Mouse (Mus musculus) spleen, postnatal 0 days (tissue): ENCODE data around the gene Ifitm1. TPM values are rescaled to one million over a fixed set of nuclear protein-coding genes. Genes with fewer than 3 reads are reported as not detected.

Experiments
- polyA plus RNA-seq: library from polyadenylated mRNA; unstranded; fragments of >200 nt; fragmentation: Nextera tagmentation; extraction: Ambion mirVana; gene quantifications from 2 replicates; pipeline ENCODE4 v1.2.1, GENCODE M21; 2015

Gene Ifitm1
- polyA plus RNA-seq = 143 and 182 TPM in 2 replicates

DNA sequence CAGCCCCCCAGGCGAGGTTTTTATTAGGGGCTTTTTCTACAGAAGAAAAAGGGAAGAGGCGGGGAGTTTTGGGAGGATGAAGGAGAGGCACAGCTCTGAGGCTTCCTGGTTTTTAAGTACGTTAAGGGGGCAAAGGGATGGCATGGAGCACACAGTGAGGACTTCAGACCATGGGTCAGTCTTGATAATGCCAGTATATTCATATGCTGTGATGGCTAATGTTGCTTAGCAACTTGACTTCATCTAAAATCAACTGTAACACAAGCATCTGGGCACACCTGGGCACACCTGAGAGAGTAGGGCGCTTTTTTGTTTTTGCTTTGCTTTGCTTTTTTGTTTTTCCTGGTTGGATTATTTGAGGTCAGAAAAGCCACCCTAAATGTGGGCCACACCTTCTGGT lies at the start of gene Ifitm1:
TSS of gene Ifitm1 (plus strand) at position 301 of the 400 bp plus-strand sequence.

DNA sequence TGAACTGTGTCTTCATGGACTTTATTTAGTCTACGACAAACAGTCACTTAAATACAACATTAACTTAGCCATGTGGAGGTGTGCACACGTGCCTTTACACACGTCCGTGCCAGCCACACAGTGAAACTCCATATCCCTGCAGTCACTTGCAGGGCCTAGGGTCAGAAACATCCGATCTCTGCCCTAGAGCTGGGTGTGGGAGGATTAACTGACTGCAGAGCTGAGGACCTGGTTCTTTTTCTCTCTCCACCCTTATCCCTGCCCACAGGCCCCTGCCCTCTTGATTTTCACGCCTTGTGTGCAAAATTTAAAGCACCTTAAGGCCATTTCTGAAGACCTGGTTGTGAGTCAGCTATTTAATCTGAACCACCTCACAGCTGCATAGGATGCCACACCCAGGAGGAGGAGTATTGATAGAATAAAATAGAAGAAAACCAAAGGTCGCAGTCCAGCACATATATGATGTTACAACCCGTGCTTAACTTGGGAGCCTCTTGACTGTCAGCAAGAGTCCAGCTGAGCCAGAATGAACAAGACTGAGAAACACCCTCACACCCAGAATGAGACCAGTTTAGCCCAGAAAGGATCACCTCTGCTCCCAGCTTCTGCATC lies 46.5 kb upstream of the Ifitm1 start, which contains the start of gene Nlrp6:
TSS of gene Nlrp6 (plus strand) at position 485 of the 612 bp plus-strand sequence.

DNA sequence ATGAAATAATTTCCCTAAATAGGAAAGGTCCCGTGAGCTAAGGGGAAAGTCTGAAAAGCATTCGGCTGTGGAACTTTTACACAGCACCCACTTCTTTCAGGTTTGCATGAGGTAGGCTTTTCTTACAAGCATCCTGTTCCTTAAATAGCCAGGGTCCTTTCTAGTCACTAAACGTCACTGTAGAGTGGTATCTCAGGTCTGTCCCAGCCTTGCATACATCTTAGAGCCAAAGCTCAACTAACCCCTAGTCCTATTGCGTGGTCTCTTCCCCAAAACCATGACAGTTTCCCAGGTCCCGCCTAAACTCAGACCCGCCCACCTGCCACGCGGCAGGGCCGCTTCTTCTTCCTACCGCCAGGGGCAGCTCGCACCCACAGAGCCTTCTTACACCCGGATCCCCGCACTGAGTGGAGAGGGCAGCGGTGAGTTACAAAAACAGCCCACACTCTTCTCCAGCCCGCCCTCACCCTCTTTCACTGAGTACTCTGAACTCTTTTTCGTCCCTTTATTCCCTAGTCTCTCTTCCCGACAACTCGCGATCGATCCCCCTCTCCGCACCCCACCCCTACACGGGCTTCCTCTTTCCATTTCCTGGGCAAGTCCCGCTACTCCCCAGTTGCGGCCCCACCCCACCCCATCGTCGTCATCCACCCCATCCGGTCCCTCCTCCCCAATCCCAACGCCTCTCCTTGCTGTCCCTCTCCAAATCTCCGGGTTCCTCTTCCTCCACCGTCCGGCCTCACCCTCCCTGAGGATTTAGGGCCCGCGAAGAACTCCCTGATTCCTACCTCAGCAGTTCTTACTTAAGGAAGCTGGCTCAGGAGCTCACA lies 25.6 kb upstream of the Ifitm1 start, which contains the start of gene Pgghg:
TSS of gene Pgghg (plus strand) at position 170 of the 830 bp plus-strand sequence.

DNA sequence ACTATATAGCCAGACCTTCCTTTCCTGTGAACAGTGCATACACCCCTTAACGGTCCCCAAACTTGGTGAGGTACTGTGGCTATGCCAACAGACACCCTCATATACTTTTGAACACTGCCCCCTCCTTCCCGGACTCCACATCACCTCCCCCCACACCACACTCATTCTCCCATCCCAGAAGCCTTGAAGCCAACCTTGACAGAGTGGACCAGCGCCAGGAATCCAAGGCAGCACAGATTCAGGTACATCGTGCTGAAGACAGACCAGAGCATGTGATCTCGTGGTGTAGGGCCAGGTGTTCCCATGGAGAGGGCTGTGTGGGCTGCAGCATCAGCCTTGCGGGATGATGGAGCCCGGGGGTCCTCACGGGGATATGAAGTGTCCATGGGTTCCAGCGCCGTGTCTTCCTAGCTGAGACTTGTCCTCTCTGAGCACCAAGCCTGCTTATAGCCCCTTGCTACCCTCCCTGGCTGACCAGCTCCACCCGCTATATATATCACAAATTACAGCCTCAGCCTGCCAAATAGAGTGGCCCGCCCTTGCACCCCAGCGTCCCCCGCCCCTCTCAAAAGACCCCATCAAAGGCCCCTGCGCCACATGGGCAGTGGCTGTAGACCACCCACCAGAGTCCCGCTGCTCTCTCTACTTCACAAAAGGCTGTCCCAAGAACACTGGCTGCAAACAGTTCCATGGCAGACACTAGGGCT lies 17.0 kb upstream of the Ifitm1 start, which contains the start of gene Ifitm5:
TSS of gene Ifitm5 (minus strand) at position 468 of the 707 bp plus-strand sequence.

DNA sequence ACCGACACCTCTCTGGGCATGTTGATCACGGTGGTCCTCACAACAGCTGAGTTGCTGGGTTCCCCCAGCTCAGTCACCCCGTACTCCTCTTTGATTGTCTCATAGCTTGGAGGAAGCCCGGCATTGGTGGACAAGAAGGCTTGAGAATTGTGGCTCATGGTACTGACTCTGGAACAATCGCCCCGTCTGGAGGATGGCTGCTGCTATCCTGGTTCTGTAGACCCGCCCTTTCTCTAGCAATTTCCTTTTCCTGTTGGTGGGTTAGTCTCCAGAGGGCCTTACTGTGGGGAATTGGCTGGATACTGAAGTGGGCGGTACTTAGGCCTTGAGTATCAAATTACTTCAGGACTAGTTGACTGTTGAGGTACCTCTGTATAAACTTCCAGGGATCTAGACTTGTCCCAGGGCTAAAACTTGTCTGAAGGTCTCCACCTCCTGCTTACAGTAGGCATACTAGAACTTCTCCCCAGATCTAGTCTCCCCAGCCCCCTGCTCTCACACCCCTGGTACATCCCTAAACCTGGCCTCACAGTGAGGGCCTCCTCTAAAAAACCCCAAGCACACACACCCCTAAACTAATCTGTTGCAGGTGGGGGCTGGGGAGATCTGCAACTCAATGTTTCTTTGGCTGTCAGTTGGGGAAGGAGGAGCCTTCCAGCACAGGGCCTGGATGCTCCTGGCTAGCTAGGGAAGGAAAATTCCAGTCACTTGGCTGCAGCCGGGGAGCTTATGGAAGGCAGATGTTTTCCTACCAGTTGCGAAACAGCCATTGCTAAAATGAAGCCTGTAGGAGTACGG lies 11.1 kb upstream of the Ifitm1 start, which contains the start of the genes Gm45717 and Ifitm2:
TSS of gene Gm45717 (minus strand) at position 180 of the 798 bp plus-strand sequence.
TSS of gene Ifitm2 (minus strand) at position 230 of the 798 bp plus-strand sequence.

DNA sequence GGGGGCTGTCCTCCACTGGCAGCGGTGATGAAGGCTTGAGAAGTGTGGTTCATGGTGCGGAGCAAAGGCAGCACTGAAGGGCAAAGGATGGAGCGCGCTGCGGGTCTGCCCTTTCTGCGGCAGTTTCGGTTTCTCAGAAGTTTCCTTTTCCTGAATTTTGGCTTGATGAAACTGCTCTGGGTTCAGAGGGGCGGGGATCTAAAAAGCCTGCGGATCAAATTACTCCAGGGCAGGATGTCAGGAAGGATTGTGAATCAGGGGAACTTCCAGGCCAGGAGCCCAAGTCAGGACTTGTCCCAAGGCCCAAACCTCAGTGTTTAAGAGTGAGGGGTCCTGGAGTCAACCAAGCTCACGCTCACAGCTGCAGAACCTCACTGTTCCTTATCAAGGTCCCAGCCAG lies 43.6 kb downstream of the Ifitm1 start, which contains the start of gene Ifitm3:
TSS of gene Ifitm3 (minus strand) at position 178 of the 400 bp plus-strand sequence.

DNA sequence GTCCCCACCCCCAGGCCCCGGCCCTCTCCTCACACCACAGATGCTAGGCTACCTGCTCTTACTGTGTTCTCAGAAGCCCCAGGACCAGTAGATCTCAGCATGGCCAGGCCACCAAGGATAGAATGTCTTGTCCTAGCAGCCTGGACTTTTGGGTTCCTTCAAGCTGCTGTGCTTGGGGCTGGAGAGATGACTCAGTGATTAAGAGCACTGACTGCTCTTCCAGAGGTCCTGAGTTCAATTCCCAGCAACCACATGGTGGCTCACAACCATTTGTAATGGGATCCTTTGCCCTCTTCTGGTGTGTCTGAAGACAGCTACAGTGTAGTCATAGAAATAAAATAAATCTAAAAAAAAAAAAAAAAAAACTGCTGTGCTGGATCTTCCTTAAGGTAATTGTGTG lies 50.8 kb downstream of the Ifitm1 start, which contains the start of gene Ifitm6:
TSS of gene Ifitm6 (minus strand) at position 101 of the 400 bp plus-strand sequence.

Other genes with a start within 250 kb of the Ifitm1 start
- gene Cyp2e1, start 203.5 kb upstream of the Ifitm1 start, polyA plus RNA-seq = 0.19 and 0.23 TPM in 2 replicates
- 0.16 TPM in 1 of 2 replicates, not detected in the other for gene Syce1, start 179.4 kb upstream of the Ifitm1 start, polyA plus RNA-seq
- 0.13 TPM in 2 replicates for gene Zfp941, start 145.0 kb upstream of the Ifitm1 start, polyA plus RNA-seq
- gene Urah, start 132.2 kb upstream of the Ifitm1 start, polyA plus RNA-seq = 0.18 TPM in 1 of 2 replicates, not detected in the other
- not detected in 2 replicates for gene Scgb1c1, start 121.7 kb upstream of the Ifitm1 start, polyA plus RNA-seq
- gene Odf3, start 119.4 kb upstream of the Ifitm1 start, polyA plus RNA-seq = 0.12 and 0.16 TPM in 2 replicates
- gene Gm45785, start 110.9 kb upstream of the Ifitm1 start, polyA plus RNA-seq = not detected in 2 replicates
- gene Ric8a, start 110.3 kb upstream of the Ifitm1 start, polyA plus RNA-seq = 31.8 and 36.1 TPM in 2 replicates
- gene Bet1l, start 109.6 kb upstream of the Ifitm1 start, polyA plus RNA-seq = 32.7 and 38.1 TPM in 2 replicates
- gene Psmd13, start 85.3 kb upstream of the Ifitm1 start, polyA plus RNA-seq = 159 and 163 TPM in 2 replicates
- 21.7 and 24.0 TPM in 2 replicates for gene Sirt3, start 84.9 kb upstream of the Ifitm1 start, polyA plus RNA-seq
- gene Cox8b, start 66.8 kb upstream of the Ifitm1 start, polyA plus RNA-seq = 0.55 and 1.2 TPM in 2 replicates
- 0.08 TPM in 2 replicates for gene Nlrp6, start 46.3 kb upstream of the Ifitm1 start, polyA plus RNA-seq
- 6.2 and 8.2 TPM in 2 replicates for gene Pgghg, start 25.8 kb upstream of the Ifitm1 start, polyA plus RNA-seq
- 0.97 and 1.4 TPM in 2 replicates for gene Ifitm5, start 16.9 kb upstream of the Ifitm1 start, polyA plus RNA-seq
- 0.40 TPM in 1 of 2 replicates, not detected in the other for gene Gm45717, start 11.3 kb upstream of the Ifitm1 start, polyA plus RNA-seq
- gene Ifitm2, start 11.2 kb upstream of the Ifitm1 start, polyA plus RNA-seq = 630 and 797 TPM in 2 replicates
- gene Ifitm3, start 43.5 kb downstream of the Ifitm1 start, polyA plus RNA-seq = 384 and 520 TPM in 2 replicates
- 94.2 and 145 TPM in 2 replicates for gene Ifitm6, start 50.7 kb downstream of the Ifitm1 start, polyA plus RNA-seq
- not detected in 2 replicates for gene Gm17387, start 61.9 kb downstream of the Ifitm1 start, polyA plus RNA-seq
- gene B4galnt4, start 93.9 kb downstream of the Ifitm1 start, polyA plus RNA-seq = 0.29 and 0.49 TPM in 2 replicates
- 2.2 and 3.6 TPM in 2 replicates for gene Pkp3, start 111.0 kb downstream of the Ifitm1 start, polyA plus RNA-seq
- 8.6 and 9.9 TPM in 2 replicates for gene Sigirr, start 133.4 kb downstream of the Ifitm1 start, polyA plus RNA-seq
- gene Ano9, start 150.6 kb downstream of the Ifitm1 start, polyA plus RNA-seq = 0.29 and 0.60 TPM in 2 replicates
- 137 and 167 TPM in 2 replicates for gene Ptdss2, start 155.2 kb downstream of the Ifitm1 start, polyA plus RNA-seq
- gene Rnh1, start 205.6 kb downstream of the Ifitm1 start, polyA plus RNA-seq = 61.3 and 72.7 TPM in 2 replicates
- 62.2 and 63.7 TPM in 2 replicates for gene Hras, start 226.8 kb downstream of the Ifitm1 start, polyA plus RNA-seq
- gene Lrrc56, start 226.9 kb downstream of the Ifitm1 start, polyA plus RNA-seq = 4.3 and 4.7 TPM in 2 replicates
- gene Lmntd2, start 246.9 kb downstream of the Ifitm1 start, polyA plus RNA-seq = 0.22 and 0.33 TPM in 2 replicates
- gene Rassf7, start 248.6 kb downstream of the Ifitm1 start, polyA plus RNA-seq = 9.9 and 12.2 TPM in 2 replicates